Mouse (Mus musculus) heart, embryonic 16.5 days (tissue): ENCODE measurements around the gene Kbtbd3. TPM values are rescaled to one million over a fixed set of nuclear protein-coding genes. Genes with fewer than 3 reads are reported as not detected.

Experiments used
- ATAC-seq: fragments of 200-750 bp; cut with Nextera tagmentation; replicated peaks from 2 replicates; pipeline ENCODE4 v1.8.0; 2017; ENCODE audit warnings: moderate number of reproducible peaks; ENCODE audit not compliant: insufficient read depth, low FRiP score; ENCODE audit errors: extremely low read depth
- H3K27ac ChIP-seq: fragments of 300-500 bp; sonication (generic); 2 replicates; pipeline ENCODE4 v1.5.1; 2014; ENCODE audit warnings: mild to moderate bottlenecking, low read length, control low read depth, moderate library complexity
- H3K27me3 ChIP-seq: fragments of 300-500 bp; sonication (generic); 2 replicates; pipeline ENCODE4 v1.6.1; 2014; ENCODE audit warnings: low read length, mixed read lengths; ENCODE audit not compliant: control insufficient read depth, insufficient read depth
- H3K36me3 ChIP-seq: fragments of 300-500 bp; sonication (generic); 2 replicates; pipeline ENCODE4 v1.6.1; 2014; ENCODE audit not compliant: control insufficient read depth, insufficient read depth
- H3K4me1 ChIP-seq: fragments of 300-500 bp; sonication (generic); 2 replicates; pipeline ENCODE4 v1.6.1; 2014; ENCODE audit warnings: low read length, mixed read lengths; ENCODE audit not compliant: control insufficient read depth, insufficient read depth
- H3K4me2 ChIP-seq: fragments of 300-500 bp; sonication (generic); 2 replicates; pipeline ENCODE4 v1.6.1; 2014; ENCODE audit warnings: low read depth, mild to moderate bottlenecking, control low read depth, low read length
- H3K4me3 ChIP-seq: fragments of 300-500 bp; sonication (generic); 2 replicates; pipeline ENCODE4 v1.5.1; 2014; ENCODE audit warnings: mild to moderate bottlenecking, control low read depth, low read length
- H3K9ac ChIP-seq: fragments of 300-500 bp; sonication (generic); 2 replicates; pipeline ENCODE4 v1.6.1; 2014; ENCODE audit warnings: low read length, control low read depth
- H3K9me3 ChIP-seq: fragments of 300-500 bp; sonication (generic); replicated peaks from 2 replicates; pipeline ENCODE4 v1.6.1; 2016; ENCODE audit warnings: low read length; ENCODE audit not compliant: control insufficient read depth
- WGBS: fragments of 180-500 bp; shearing (Covaris S2); extraction: QIAGEN DNeasy Blood & Tissue Kit; methylation state at CpG from one replicate; pipeline ENCODE4 v1.1.7; 2014; 5-methylcytosine and 5-hydroxymethylcytosine counted together
- polyA plus RNA-seq: library from polyadenylated mRNA; unstranded; fragments of >200 nt; fragmentation: Nextera tagmentation; extraction: Ambion mirVana; gene quantifications from 2 replicates; pipeline ENCODE4 v1.2.1, GENCODE M21; 2015

The Kbtbd3 gene
- polyA plus RNA-seq: 8.4 and 10.1 TPM in 2 replicates

DNA sequence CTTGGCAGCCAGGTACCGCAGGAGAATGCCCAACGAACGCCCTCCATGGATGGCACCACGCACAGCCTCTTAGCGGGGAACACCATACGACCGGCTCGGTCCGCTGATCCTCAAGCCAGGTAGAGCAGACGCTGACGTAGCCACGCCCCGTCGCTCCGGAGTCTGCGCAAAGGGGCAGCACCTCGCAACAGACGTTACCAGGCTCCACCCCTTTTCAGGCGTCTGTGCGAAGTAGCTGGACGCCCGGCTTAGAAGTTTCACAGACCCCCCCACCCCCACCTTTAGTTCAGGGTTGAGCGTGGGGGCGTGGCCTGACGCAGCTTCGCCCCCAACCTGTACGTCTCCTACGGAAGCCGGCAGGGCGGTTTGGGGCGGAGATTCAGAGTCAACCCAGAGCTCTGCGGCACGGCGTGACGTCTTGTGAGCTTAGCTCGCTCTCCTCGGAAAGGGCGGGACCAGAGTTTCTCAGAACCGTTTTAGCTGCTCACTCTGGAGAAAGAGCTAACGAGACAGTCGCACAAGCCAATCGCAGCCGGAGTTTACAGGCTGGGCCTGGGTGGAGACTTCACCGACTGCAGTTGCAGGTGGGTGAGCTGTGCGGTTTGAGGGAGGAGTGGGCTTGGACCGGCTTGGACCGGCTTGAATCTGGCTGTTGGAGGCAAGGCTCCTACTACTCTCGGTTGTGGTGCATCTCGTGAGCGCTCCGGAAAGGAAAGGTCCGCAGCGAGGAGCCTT is at the start of gene Kbtbd3, which contains the start of gene Aasdhppt:
Gene Kbtbd3 (plus strand): TSS at position 483 of the 735 bp plus-strand sequence.
Gene Aasdhppt (minus strand): TSS at position 121 of the 735 bp plus-strand sequence.
- H3K36me3 ChIP-seq: 0 out of 2 replicates have a peak, but pooled peaks cover 3% of the 10 kb centered on the region
- ATAC-seq: peak; percentile 97
- peaks cover 19% of the 10 kb centered on the region for H3K4me1 ChIP-seq
- peak within 1 kb of the TSS; percentile 89 for H3K9ac ChIP-seq
- under 1% methylated on average over 53 of the region's 53 CpGs for WGBS
- peak within 1 kb of the TSS; percentile 87 for H3K27ac ChIP-seq
- no peaks in the 10 kb centered on the region for H3K27me3 ChIP-seq
- peak within 1 kb of the TSS; percentile 90 for H3K4me3 ChIP-seq
- no peaks in the 10 kb centered on the region for H3K9me3 ChIP-seq
- H3K4me2 ChIP-seq: peak within 1 kb of the TSS; percentile 87

- Histone ChIP-seq H3K9me3 (peaks cover 12% of the 10 kb centered on the region), H3K36me3 (no peaks in the 10 kb centered on the region), H3K4me1 (no peaks in the 10 kb centered on the region), H3K4me2 (peak overlapping the region; percentile 38), H3K9ac (no peak overlapping the region), H3K4me3 (peak overlapping the region; percentile 42), H3K27ac (no peak overlapping the region), H3K27me3 (no peaks in the 10 kb centered on the region)
- 54% methylated on average over 65 of the region's 65 CpGs for WGBS
- ATAC-seq: no peak; the same call in 1 of the 2 replicates
These were observed 49.5 kb upstream of the Kbtbd3 start for GRCm38 (mm10) chr9:4259841-4260745.

DNA sequence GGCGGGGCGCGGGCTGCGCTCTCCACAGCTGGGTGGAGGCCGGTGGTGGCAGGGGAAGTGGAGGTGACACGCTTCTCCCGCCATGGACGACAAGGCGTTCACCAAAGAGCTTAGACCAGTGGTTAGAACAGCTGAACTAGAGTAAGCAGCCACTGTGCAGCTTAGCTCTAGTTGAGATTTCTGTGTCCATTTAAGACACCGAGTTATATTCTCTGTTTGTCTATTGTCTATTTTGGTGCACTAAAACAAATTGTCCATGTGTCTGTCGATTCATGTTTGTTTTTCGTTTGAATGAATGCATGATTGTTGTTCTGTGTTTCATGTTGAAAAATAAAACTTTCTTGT is 48.9 kb upstream of the Kbtbd3 start:
- Histone ChIP-seq H3K4me1 (no peaks in the 10 kb centered on the region), H3K4me2 (peak overlapping the region; percentile 38; the same call in 1 of the 2 replicates), H3K4me3 (peak overlapping the region; percentile 42), H3K27me3 (no peaks in the 10 kb centered on the region), H3K36me3 (no peaks in the 10 kb centered on the region), H3K9me3 (peaks cover 12% of the 10 kb centered on the region), H3K9ac (no peak overlapping the region), H3K27ac (no peak overlapping the region)
- 58% methylated on average over 12 of the region's 12 CpGs for WGBS
- ATAC-seq: no peak

GRCm38 (mm10) chr9:4266881-4267280 is 42.8 kb upstream of the Kbtbd3 start:
- Histone ChIP-seq H3K9me3 (no peaks in the 10 kb centered on the region), H3K4me2 (no peak overlapping the region), H3K27me3 (no peaks in the 10 kb centered on the region), H3K4me3 (no peak overlapping the region), H3K9ac (no peak overlapping the region), H3K27ac (no peak overlapping the region), H3K4me1 (no peaks in the 10 kb centered on the region), H3K36me3 (no peaks in the 10 kb centered on the region)
- 90% methylated on average over 3 of the region's 3 CpGs for WGBS
- ATAC-seq: no peak

- Histone ChIP-seq H3K36me3 (peaks cover 2% of the 10 kb centered on the region), H3K9me3 (no peaks in the 10 kb centered on the region), H3K27me3 (no peaks in the 10 kb centered on the region), H3K4me2 (no peak overlapping the region), H3K4me1 (no peaks in the 10 kb centered on the region), H3K9ac (no peak overlapping the region), H3K4me3 (no peak overlapping the region), H3K27ac (no peak overlapping the region)
- ATAC-seq: no peak
- 19% methylated on average over 3 of the region's 3 CpGs for WGBS
These were observed 25.8 kb upstream of the Kbtbd3 start for GRCm38 (mm10) chr9:4283850-4284249.

GRCm38 (mm10) chr9:4300466-4300865 is 9.2 kb upstream of the Kbtbd3 start:
- Histone ChIP-seq H3K27me3 (no peaks in the 10 kb centered on the region), H3K36me3 (peaks cover 11% of the 10 kb centered on the region; the same call in 1 of the 2 replicates), H3K4me2 (no peak overlapping the region), H3K9me3 (no peaks in the 10 kb centered on the region), H3K4me3 (no peak overlapping the region), H3K9ac (no peak overlapping the region), H3K27ac (no peak overlapping the region), H3K4me1 (no peaks in the 10 kb centered on the region)
- WGBS: 70% methylated on average over 2 of the region's 2 CpGs
- ATAC-seq: no peak

GRCm38 (mm10) chr9:4304867-4305266 is 4.8 kb upstream of the Kbtbd3 start:
- H3K36me3 ChIP-seq: peaks cover 4% of the 10 kb centered on the region; the same call in 1 of the 2 replicates
- no peak overlapping the region for H3K4me3 ChIP-seq
- H3K9me3 ChIP-seq: no peaks in the 10 kb centered on the region
- H3K27me3 ChIP-seq: no peaks in the 10 kb centered on the region
- peaks cover 7% of the 10 kb centered on the region for H3K4me1 ChIP-seq
- 53% methylated on average over 1 of the region's 1 CpGs for WGBS
- H3K9ac ChIP-seq: no peak overlapping the region
- H3K4me2 ChIP-seq: no peak overlapping the region
- no peak for ATAC-seq
- no peak overlapping the region for H3K27ac ChIP-seq

DNA sequence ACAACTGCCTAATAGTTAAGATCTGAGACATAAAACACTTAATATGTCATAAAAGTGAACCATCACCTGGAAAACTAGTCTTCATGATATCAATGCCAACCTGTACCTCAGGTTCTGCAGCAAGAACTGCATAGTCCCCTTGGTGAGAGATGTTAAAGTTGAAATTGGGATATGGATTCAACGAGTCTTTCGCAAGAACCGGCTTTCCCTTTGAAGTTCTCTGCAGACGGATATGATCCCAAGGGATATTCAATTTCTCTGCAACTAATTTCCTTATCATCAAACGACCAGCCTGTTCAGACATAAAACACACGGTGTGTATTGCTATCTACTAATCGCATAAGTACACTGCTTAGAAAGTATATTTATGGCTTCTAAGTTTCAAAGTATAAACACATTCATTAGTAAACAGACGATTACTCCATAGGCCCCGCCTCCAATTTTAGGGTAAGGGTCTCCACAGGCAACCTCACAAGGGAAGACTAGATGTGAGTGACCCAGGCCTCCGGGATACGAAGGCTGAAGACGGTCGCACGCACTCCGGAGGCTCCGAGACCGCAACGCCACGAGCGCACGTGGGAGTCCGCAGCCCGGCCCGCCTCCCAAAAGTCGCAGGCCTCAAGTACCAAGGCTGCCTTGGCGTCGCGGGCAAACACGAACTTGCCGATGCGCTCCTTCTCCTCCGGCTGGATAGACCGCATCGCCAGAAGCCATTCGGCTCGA is 844 bp upstream of the Kbtbd3 start:
- peak overlapping the region; percentile 87 for H3K4me2 ChIP-seq
- ATAC-seq: peak; percentile 26
- H3K4me3 ChIP-seq: peak overlapping the region; percentile 90
- H3K4me1 ChIP-seq: peaks cover 19% of the 10 kb centered on the region
- no peaks in the 10 kb centered on the region for H3K27me3 ChIP-seq
- peak overlapping the region; percentile 89 for H3K9ac ChIP-seq
- H3K36me3 ChIP-seq: no peaks in the 10 kb centered on the region
- peak overlapping the region; percentile 87 for H3K27ac ChIP-seq
- under 1% methylated on average over 36 of the region's 36 CpGs for WGBS
- H3K9me3 ChIP-seq: no peaks in the 10 kb centered on the region
